Mouse (Mus musculus) stomach, postnatal 0 days (tissue): ENCODE results near the gene Gm43302.
"Not testable (repeated sequence)": the region's sequence is repeated elsewhere in the genome, so short reads cannot be mapped to it uniquely, and the experiment has no call there.

Experiments
- CTCF ChIP-seq: IDR thresholded peaks from 2 replicates; pipeline ENCODE4 v1.5.1; 2016; ENCODE audit warnings: antibody characterized with exemption, low read depth, mild to moderate bottlenecking, moderate library complexity
- EP300 ChIP-seq: optimal IDR thresholded peaks from 2 replicates; pipeline ENCODE3; 2016; ENCODE audit warnings: antibody characterized with exemption

- not testable (repeated sequence) for TF ChIP-seq CTCF, EP300
These were observed 12.2 kb upstream of the Gm43302 start for GRCm38 (mm10) chr5:105305671-105306070.
